Mouse (Mus musculus): ENCODE results near the gene Ifnar1. TPM values are rescaled to one million over a fixed set of nuclear protein-coding genes. Genes with fewer than 3 reads are reported as not detected.
A peak's percentile ranks its signal among the peaks of the same experiment; 100 is the strongest.

The Ifnar1 gene
- polyA plus RNA-seq, 1 experiment: 31.3 TPM

DNA sequence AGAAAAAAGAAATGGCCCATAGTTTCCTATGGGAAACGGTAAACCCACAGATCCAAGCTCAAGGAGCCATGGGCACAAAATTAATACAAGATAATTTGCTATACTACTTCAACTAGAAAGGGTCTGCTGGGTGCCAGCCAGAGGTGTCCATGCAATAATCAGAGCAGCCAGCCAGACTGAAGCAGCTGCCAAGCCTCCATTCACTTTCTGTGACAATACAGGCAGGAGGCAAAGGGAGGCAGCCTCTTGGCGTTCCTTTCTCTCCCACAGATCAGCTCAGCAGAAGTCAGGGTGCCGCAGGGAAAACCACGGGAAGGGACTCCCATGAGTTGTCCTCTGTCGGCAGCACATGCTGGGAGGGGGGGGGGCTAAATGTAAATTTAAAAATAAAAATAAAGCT lies 26.1 kb upstream of the Ifnar1 start:
- Histone ChIP-seq H3K27me3 (ENCODE audit: control insufficient read depth, insufficient read depth, low read length, poor library complexity, severe bottlenecking) (no peaks in the 10 kb centered on the region), H3K9me3 (replicated peaks; ENCODE audit: control insufficient read depth, insufficient read depth, low read length, poor library complexity, severe bottlenecking) (no peaks in the 10 kb centered on the region), H3K27ac (ENCODE audit: insufficient read depth, low read length) (no peak overlapping the region), H3K36me3 (ENCODE audit: control insufficient read depth, insufficient read depth, low read length, poor library complexity, severe bottlenecking) (no peaks in the 10 kb centered on the region), H3K9ac (ENCODE audit: low read depth, poor library complexity, severe bottlenecking) (no peak overlapping the region), H3K4me1 (ENCODE audit: control insufficient read depth, insufficient read depth, low read length) (no peaks in the 10 kb centered on the region), H3K4me3 (ENCODE audit: low read depth, low read length) (no peak overlapping the region)
- no peak for TF ChIP-seq EP300 (IDR thresholded peaks at IDR 0.05; ENCODE audit: insufficient read depth, low read depth, low read length)
- TF ChIP-seq CTCF (IDR thresholded peaks at IDR 0.05; ENCODE audit: low read depth, low read length): no peak

DNA sequence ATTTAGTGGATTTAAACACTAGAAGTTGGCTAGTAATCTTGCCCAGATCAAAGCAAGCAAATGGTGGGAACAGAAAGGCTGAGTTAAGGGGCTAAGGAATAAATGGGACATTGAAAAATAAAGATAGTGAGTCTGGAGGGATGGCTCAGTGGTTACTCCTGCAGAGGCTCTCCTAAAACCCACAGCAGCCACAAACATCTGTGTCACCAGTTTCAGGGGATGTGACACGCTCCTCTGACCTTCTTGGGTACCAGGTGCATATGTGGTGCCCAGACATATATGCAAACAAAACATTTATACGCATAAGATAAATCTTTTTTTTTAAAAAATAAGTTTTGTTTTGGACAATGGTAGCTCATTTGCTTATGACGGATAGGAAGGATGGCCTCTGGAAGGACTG lies 25.6 kb upstream of the Ifnar1 start:
- TF ChIP-seq POLR2A (IDR thresholded peaks at IDR 0.05; ENCODE audit: insufficient read depth, low read length) (no peak), EP300 (IDR thresholded peaks at IDR 0.05; ENCODE audit: insufficient read depth, low read depth, low read length) (no peak), CTCF (IDR thresholded peaks at IDR 0.05; ENCODE audit: low read depth, low read length) (no peak)
- Histone ChIP-seq H3K9me3 (replicated peaks; ENCODE audit: control insufficient read depth, insufficient read depth, low read length, poor library complexity, severe bottlenecking) (no peaks in the 10 kb centered on the region), H3K4me1 (ENCODE audit: control insufficient read depth, insufficient read depth, low read length) (no peaks in the 10 kb centered on the region), H3K9ac (ENCODE audit: low read depth, poor library complexity, severe bottlenecking) (no peak overlapping the region), H3K36me3 (ENCODE audit: control insufficient read depth, insufficient read depth, low read length, poor library complexity, severe bottlenecking) (no peaks in the 10 kb centered on the region), H3K4me3 (ENCODE audit: low read depth, low read length) (no peak overlapping the region), H3K27ac (ENCODE audit: insufficient read depth, low read length) (no peak overlapping the region), H3K27me3 (ENCODE audit: control insufficient read depth, insufficient read depth, low read length, poor library complexity, severe bottlenecking) (no peaks in the 10 kb centered on the region)

DNA sequence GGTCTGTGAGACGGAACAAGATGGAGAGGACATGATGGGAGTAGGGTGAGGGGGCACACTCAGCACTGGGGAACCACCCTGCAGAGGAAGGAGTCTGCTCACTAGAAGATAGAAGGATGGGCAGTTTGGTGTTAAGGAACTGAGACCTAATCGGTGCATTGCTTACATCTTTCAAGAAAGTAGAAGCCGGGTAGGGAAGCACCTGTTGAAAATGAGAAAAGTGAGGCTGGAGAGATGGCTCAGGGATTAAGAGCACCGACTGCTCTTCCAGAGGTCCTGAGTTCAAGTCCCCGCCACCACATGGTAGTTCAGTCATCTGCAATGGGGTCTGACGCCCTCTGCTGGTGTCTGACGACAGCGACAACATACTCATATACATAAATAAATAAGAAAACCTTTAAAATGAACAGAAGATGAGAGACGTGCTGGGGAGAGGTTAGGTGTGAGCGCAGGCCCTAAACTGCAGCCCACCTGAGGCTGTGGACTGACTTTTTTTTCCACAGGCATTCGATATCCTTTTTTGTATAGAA lies 25.1 kb upstream of the Ifnar1 start:
- Histone ChIP-seq H3K36me3 (ENCODE audit: control insufficient read depth, insufficient read depth, low read length, poor library complexity, severe bottlenecking) (no peaks in the 10 kb centered on the region), H3K4me1 (ENCODE audit: control insufficient read depth, insufficient read depth, low read length) (no peaks in the 10 kb centered on the region), H3K4me3 (ENCODE audit: low read depth, low read length) (no peak overlapping the region), H3K27ac (ENCODE audit: insufficient read depth, low read length) (no peak overlapping the region), H3K9ac (ENCODE audit: low read depth, poor library complexity, severe bottlenecking) (no peak overlapping the region), H3K27me3 (ENCODE audit: control insufficient read depth, insufficient read depth, low read length, poor library complexity, severe bottlenecking) (no peaks in the 10 kb centered on the region), H3K9me3 (replicated peaks; ENCODE audit: control insufficient read depth, insufficient read depth, low read length, poor library complexity, severe bottlenecking) (no peaks in the 10 kb centered on the region)
- TF ChIP-seq EP300 (IDR thresholded peaks at IDR 0.05; ENCODE audit: insufficient read depth, low read depth, low read length) (no peak), POLR2A (IDR thresholded peaks at IDR 0.05; ENCODE audit: insufficient read depth, low read length) (no peak), CTCF (IDR thresholded peaks at IDR 0.05; ENCODE audit: low read depth, low read length) (peak; percentile 59)

DNA sequence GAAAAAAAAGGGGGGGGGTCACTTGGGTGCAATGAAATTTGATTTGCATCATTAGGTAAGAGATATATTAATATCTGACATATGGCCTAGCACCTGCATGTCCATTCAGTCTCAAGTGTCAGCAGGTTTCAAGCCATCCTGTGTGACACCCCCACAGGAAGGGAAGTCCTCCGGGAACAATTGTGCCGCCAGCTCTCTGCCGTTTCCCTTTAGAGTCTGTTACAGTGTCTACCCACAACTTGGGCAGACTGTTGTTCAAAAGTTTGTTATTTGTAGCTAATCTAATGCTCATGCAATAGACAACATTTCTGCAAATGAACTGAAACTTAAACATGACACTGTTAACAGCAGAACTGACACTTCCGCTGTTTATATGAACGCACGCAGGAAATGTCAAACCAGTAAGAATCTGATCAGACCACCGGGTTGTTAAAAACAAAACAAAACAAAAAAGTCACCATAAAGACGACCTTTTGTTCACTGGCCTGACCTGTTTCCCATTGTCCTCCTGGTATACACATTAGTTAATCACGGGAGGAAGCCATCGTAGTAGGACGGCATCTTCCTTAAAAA lies 23.9 kb upstream of the Ifnar1 start:
- no peaks in the 10 kb centered on the region for H3K4me1 ChIP-seq (ENCODE audit: control insufficient read depth, insufficient read depth, low read length)
- no peak overlapping the region for H3K27ac ChIP-seq (ENCODE audit: insufficient read depth, low read length)
- H3K9me3 ChIP-seq (replicated peaks; ENCODE audit: control insufficient read depth, insufficient read depth, low read length, poor library complexity, severe bottlenecking): no peaks in the 10 kb centered on the region
- H3K27me3 ChIP-seq (ENCODE audit: control insufficient read depth, insufficient read depth, low read length, poor library complexity, severe bottlenecking): no peaks in the 10 kb centered on the region
- TF ChIP-seq EP300 (IDR thresholded peaks at IDR 0.05; ENCODE audit: insufficient read depth, low read depth, low read length) (no peak), CTCF (IDR thresholded peaks at IDR 0.05; ENCODE audit: low read depth, low read length) (no peak)
- H3K4me3 ChIP-seq (ENCODE audit: low read depth, low read length): no peak overlapping the region
- H3K36me3 ChIP-seq (ENCODE audit: control insufficient read depth, insufficient read depth, low read length, poor library complexity, severe bottlenecking): no peaks in the 10 kb centered on the region
- H3K9ac ChIP-seq (ENCODE audit: low read depth, poor library complexity, severe bottlenecking): no peak overlapping the region

DNA sequence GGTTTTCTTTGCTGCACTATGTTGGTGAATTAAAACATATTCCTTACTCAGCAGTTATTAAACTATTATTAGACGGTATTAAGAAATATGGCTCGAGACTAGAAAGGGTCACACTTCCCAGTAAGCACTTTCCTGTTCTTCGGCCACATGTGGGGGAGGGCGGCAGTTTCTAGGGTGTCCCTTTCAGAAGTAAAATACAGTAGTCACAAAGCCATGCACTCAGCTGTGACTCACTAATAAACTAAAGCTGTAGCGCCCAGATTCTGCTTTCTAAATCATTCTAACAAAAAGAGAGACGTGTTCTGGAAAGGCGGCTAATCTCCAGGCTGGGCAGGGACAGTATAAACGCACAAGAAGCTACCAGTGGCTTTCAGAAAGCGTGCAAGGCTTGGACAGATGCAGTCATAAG lies 23.3 kb upstream of the Ifnar1 start:
- Histone ChIP-seq H3K9ac (ENCODE audit: low read depth, poor library complexity, severe bottlenecking) (no peak overlapping the region), H3K9me3 (replicated peaks; ENCODE audit: control insufficient read depth, insufficient read depth, low read length, poor library complexity, severe bottlenecking) (no peaks in the 10 kb centered on the region), H3K27ac (ENCODE audit: insufficient read depth, low read length) (no peak overlapping the region), H3K27me3 (ENCODE audit: control insufficient read depth, insufficient read depth, low read length, poor library complexity, severe bottlenecking) (no peaks in the 10 kb centered on the region), H3K36me3 (ENCODE audit: control insufficient read depth, insufficient read depth, low read length, poor library complexity, severe bottlenecking) (no peaks in the 10 kb centered on the region), H3K4me3 (ENCODE audit: low read depth, low read length) (no peak overlapping the region), H3K4me1 (ENCODE audit: control insufficient read depth, insufficient read depth, low read length) (no peaks in the 10 kb centered on the region)
- TF ChIP-seq EP300 (IDR thresholded peaks at IDR 0.05; ENCODE audit: insufficient read depth, low read depth, low read length) (no peak), POLR2A (IDR thresholded peaks at IDR 0.05; ENCODE audit: insufficient read depth, low read length) (no peak), CTCF (IDR thresholded peaks at IDR 0.05; ENCODE audit: low read depth, low read length) (no peak)

DNA sequence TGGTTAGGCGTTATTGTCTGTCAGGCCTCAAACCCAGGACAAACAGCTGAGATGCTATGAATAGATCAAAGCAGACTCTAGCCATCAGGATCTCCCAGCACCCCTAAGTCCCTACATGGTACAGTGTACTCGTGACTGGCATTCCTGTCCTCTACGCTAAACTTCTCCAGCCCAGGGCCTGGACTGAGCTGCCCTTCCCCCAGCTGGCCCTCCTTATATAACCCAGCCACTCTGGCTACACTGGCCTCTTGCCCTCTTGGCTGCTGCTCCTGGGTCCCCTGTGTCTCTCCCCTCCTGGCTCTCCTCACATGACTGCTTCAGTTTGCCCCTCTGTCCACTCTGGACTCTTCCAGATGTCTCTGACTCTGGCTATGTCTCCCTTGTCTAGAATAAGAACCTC lies 22.4 kb upstream of the Ifnar1 start:
- no peak overlapping the region for H3K4me3 ChIP-seq (ENCODE audit: low read depth, low read length)
- no peak overlapping the region for H3K9ac ChIP-seq (ENCODE audit: low read depth, poor library complexity, severe bottlenecking)
- no peaks in the 10 kb centered on the region for H3K27me3 ChIP-seq (ENCODE audit: control insufficient read depth, insufficient read depth, low read length, poor library complexity, severe bottlenecking)
- no peaks in the 10 kb centered on the region for H3K36me3 ChIP-seq (ENCODE audit: control insufficient read depth, insufficient read depth, low read length, poor library complexity, severe bottlenecking)
- no peaks in the 10 kb centered on the region for H3K4me1 ChIP-seq (ENCODE audit: control insufficient read depth, insufficient read depth, low read length)
- no peak overlapping the region for H3K27ac ChIP-seq (ENCODE audit: insufficient read depth, low read length)
- no peaks in the 10 kb centered on the region for H3K9me3 ChIP-seq (replicated peaks; ENCODE audit: control insufficient read depth, insufficient read depth, low read length, poor library complexity, severe bottlenecking)
- TF ChIP-seq POLR2A (IDR thresholded peaks at IDR 0.05; ENCODE audit: insufficient read depth, low read length) (no peak), EP300 (IDR thresholded peaks at IDR 0.05; ENCODE audit: insufficient read depth, low read depth, low read length) (no peak), CTCF (IDR thresholded peaks at IDR 0.05; ENCODE audit: low read depth, low read length) (no peak)
